Mouse (Mus musculus): ENCODE results near the gene Tmed4. TPM values are rescaled to one million over a fixed set of nuclear protein-coding genes. Genes with fewer than 3 reads are reported as not detected.

Tmed4 gene
- polyA plus RNA-seq, 1 experiment from 2014 or later: 135 TPM

DNA sequence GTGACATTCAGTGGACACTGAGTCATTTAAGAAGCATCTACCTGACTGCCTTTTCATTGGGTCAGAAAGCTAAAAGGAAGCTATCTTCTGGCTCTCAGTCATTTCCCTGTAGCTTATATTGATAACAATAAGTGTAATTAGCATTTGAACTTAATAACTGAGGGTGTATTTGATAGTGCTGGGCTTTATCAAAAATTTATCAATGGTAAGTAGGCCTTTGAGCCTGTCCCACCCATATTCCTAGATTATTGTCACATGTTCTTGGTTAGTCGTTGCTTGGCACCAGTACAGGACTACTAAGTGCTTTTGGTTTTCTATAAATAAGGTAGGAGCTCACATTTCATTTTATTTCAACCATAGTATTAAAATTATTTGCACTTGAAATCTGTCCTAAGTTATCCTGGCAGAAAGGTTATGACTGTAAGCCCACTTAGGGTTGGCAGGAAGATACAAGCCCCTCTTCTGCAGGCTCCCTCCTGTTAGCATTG is 31.3 kb upstream of the Tmed4 start:
- no peak for ATAC-seq (replicated peaks; ENCODE audit: low FRiP score)
- no peaks in the 10 kb centered on the region; the same call in 1 of the 2 replicates for H3K36me3 ChIP-seq (ENCODE audit: control insufficient read depth, insufficient read depth, low read length)
- 98% methylated on average over 1 of the region's 1 CpGs for WGBS
- no peaks in the 10 kb centered on the region for H3K27me3 ChIP-seq (ENCODE audit: control insufficient read depth, insufficient read depth, low read length)
- no peak overlapping the region for H3K4me3 ChIP-seq (ENCODE audit: low read depth, low read length)
- H3K9me3 ChIP-seq (ENCODE audit: control insufficient read depth, low read length): no peaks in the 10 kb centered on the region
- no peak for DNase-seq (ENCODE audit: low spot score)
- H3K9ac ChIP-seq (ENCODE audit: low read length): no peak overlapping the region
- no peak overlapping the region for H3K4me2 ChIP-seq (ENCODE audit: low read depth, low read length, severe bottlenecking)
- no peaks in the 10 kb centered on the region for H3K4me1 ChIP-seq (replicated peaks; ENCODE audit: control insufficient read depth, insufficient read depth, low read length)
- no peak overlapping the region for H3K27ac ChIP-seq (ENCODE audit: low read depth, low read length)

DNA sequence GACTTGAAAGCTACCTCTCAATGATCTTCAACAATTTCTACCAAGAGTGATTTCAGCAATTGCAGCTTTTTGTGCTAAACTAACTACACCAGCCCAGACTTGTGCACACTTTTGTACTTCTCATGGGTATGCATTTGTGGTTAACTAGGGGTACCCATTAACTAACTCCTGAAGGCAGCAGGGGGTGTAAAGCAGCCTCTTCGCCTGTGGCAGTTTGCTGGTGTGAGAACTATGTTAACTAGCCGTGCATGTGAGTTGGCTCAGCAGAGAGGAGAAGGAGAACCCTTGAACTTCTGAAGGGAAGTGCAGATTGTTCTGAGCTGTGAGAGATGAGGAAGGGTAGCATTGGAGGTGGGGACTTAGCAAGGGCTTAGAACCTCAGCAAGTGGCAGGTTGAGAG is 28.1 kb upstream of the Tmed4 start:
- DNase-seq (ENCODE audit: low spot score) (no peak), ATAC-seq (replicated peaks; ENCODE audit: low FRiP score) (no peak)
- H3K4me1 ChIP-seq (replicated peaks; ENCODE audit: control insufficient read depth, insufficient read depth, low read length): no peaks in the 10 kb centered on the region
- no peak overlapping the region for H3K4me2 ChIP-seq (ENCODE audit: low read depth, low read length, severe bottlenecking)
- H3K36me3 ChIP-seq (ENCODE audit: control insufficient read depth, insufficient read depth, low read length): peaks cover 2% of the 10 kb centered on the region; the same call in 1 of the 2 replicates
- no peak overlapping the region for H3K9ac ChIP-seq (ENCODE audit: low read length)
- no peak overlapping the region for H3K27ac ChIP-seq (ENCODE audit: low read depth, low read length)
- no peaks in the 10 kb centered on the region for H3K9me3 ChIP-seq (ENCODE audit: control insufficient read depth, low read length)
- H3K27me3 ChIP-seq (ENCODE audit: control insufficient read depth, insufficient read depth, low read length): no peaks in the 10 kb centered on the region
- WGBS: 81% methylated on average over 2 of the region's 2 CpGs
- H3K4me3 ChIP-seq (ENCODE audit: low read depth, low read length): no peak overlapping the region

DNA sequence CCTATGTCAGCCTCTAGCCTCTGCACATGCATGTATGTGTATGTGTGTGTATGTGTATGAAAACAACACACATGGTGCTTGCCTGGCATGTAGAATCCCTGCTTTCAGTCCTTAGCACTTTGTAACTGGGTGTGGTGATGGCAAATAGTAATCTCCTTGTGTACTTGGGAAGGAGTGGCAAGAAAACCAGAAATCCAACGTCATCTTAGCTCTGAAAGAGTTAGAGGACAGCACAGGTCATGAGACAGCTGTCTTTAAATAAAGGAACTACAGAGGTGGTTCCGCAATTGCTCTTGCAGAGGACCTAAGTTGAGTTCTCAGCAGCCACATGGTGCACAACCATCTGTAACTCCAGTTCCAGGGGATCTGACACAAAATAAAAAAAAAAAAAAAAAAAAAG is 24.8 kb upstream of the Tmed4 start:
- H3K9me3 ChIP-seq (ENCODE audit: control insufficient read depth, low read length): no peaks in the 10 kb centered on the region
- ATAC-seq (replicated peaks; ENCODE audit: low FRiP score) (no peak), DNase-seq (ENCODE audit: low spot score) (no peak)
- H3K4me1 ChIP-seq (replicated peaks; ENCODE audit: control insufficient read depth, insufficient read depth, low read length): no peaks in the 10 kb centered on the region
- no peak overlapping the region for H3K4me2 ChIP-seq (ENCODE audit: low read depth, low read length, severe bottlenecking)
- no peak overlapping the region for H3K4me3 ChIP-seq (ENCODE audit: low read depth, low read length)
- WGBS: 87% methylated on average over 2 of the region's 2 CpGs
- H3K27me3 ChIP-seq (ENCODE audit: control insufficient read depth, insufficient read depth, low read length): no peaks in the 10 kb centered on the region
- no peak overlapping the region for H3K27ac ChIP-seq (ENCODE audit: low read depth, low read length)
- peaks cover 2% of the 10 kb centered on the region; the same call in 1 of the 2 replicates for H3K36me3 ChIP-seq (ENCODE audit: control insufficient read depth, insufficient read depth, low read length)
- no peak overlapping the region for H3K9ac ChIP-seq (ENCODE audit: low read length)

DNA sequence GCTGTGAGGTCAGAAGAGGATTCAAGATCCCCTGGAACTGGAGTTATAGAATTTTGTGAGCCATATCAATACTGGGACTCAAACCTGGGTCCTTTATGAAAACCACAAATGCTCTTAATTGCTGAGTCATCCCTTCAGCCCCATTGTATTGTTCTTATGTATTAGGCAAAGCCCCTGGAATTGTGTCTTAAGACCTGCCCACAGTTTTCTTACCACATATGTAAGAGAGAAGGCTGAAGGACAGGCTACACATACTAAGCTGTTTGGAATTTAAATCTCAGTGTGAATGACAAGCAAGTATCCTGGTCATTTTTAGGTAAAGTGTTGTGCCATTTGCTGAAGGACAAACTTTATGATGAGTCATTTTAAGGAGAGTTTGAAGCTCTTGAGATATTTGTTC is 21.4 kb upstream of the Tmed4 start:
- H3K36me3 ChIP-seq (ENCODE audit: control insufficient read depth, insufficient read depth, low read length): peaks cover 2% of the 10 kb centered on the region; the same call in 1 of the 2 replicates
- H3K27ac ChIP-seq (ENCODE audit: low read depth, low read length): no peak overlapping the region
- H3K4me3 ChIP-seq (ENCODE audit: low read depth, low read length): no peak overlapping the region
- H3K4me2 ChIP-seq (ENCODE audit: low read depth, low read length, severe bottlenecking): no peak overlapping the region
- peaks cover 4% of the 10 kb centered on the region; the same call in 1 of the 2 replicates for H3K4me1 ChIP-seq (replicated peaks; ENCODE audit: control insufficient read depth, insufficient read depth, low read length)
- H3K9ac ChIP-seq (ENCODE audit: low read length): no peak overlapping the region
- no peaks in the 10 kb centered on the region for H3K27me3 ChIP-seq (ENCODE audit: control insufficient read depth, insufficient read depth, low read length)
- ATAC-seq (replicated peaks; ENCODE audit: low FRiP score): no peak
- no peak for DNase-seq (ENCODE audit: low spot score)
- H3K9me3 ChIP-seq (ENCODE audit: control insufficient read depth, low read length): no peaks in the 10 kb centered on the region

GRCm38 (mm10) chr11:6294632-6295031 is 20.0 kb upstream of the Tmed4 start:
- no peaks in the 10 kb centered on the region for H3K27me3 ChIP-seq (ENCODE audit: control insufficient read depth, insufficient read depth, low read length)
- no peak overlapping the region for H3K27ac ChIP-seq (ENCODE audit: low read depth, low read length)
- no peak overlapping the region for H3K4me2 ChIP-seq (ENCODE audit: low read depth, low read length, severe bottlenecking)
- no peak for DNase-seq (ENCODE audit: low spot score)
- peaks cover 2% of the 10 kb centered on the region; the same call in 1 of the 2 replicates for H3K36me3 ChIP-seq (ENCODE audit: control insufficient read depth, insufficient read depth, low read length)
- 93% methylated on average over 4 of the region's 4 CpGs for WGBS
- peaks cover 6% of the 10 kb centered on the region; the same call in 1 of the 2 replicates for H3K4me1 ChIP-seq (replicated peaks; ENCODE audit: control insufficient read depth, insufficient read depth, low read length)
- no peak overlapping the region for H3K4me3 ChIP-seq (ENCODE audit: low read depth, low read length)
- ATAC-seq (replicated peaks; ENCODE audit: low FRiP score): no peak
- no peak overlapping the region for H3K9ac ChIP-seq (ENCODE audit: low read length)
- H3K9me3 ChIP-seq (ENCODE audit: control insufficient read depth, low read length): no peaks in the 10 kb centered on the region

GRCm38 (mm10) chr11:6293601-6294000 is 18.9 kb upstream of the Tmed4 start:
- no peak overlapping the region for H3K27ac ChIP-seq (ENCODE audit: low read depth, low read length)
- no peaks in the 10 kb centered on the region for H3K27me3 ChIP-seq (ENCODE audit: control insufficient read depth, insufficient read depth, low read length)
- DNase-seq (ENCODE audit: low spot score): no peak
- H3K9me3 ChIP-seq (ENCODE audit: control insufficient read depth, low read length): no peaks in the 10 kb centered on the region
- no peak for ATAC-seq (replicated peaks; ENCODE audit: low FRiP score)
- peaks cover 1% of the 10 kb centered on the region; the same call in 1 of the 2 replicates for H3K36me3 ChIP-seq (ENCODE audit: control insufficient read depth, insufficient read depth, low read length)
- no peak overlapping the region for H3K4me3 ChIP-seq (ENCODE audit: low read depth, low read length)
- no peak overlapping the region for H3K9ac ChIP-seq (ENCODE audit: low read length)
- peaks cover 6% of the 10 kb centered on the region; the same call in 1 of the 2 replicates for H3K4me1 ChIP-seq (replicated peaks; ENCODE audit: control insufficient read depth, insufficient read depth, low read length)
- 92% methylated on average over 2 of the region's 2 CpGs for WGBS
- H3K4me2 ChIP-seq (ENCODE audit: low read depth, low read length, severe bottlenecking): no peak overlapping the region

DNA sequence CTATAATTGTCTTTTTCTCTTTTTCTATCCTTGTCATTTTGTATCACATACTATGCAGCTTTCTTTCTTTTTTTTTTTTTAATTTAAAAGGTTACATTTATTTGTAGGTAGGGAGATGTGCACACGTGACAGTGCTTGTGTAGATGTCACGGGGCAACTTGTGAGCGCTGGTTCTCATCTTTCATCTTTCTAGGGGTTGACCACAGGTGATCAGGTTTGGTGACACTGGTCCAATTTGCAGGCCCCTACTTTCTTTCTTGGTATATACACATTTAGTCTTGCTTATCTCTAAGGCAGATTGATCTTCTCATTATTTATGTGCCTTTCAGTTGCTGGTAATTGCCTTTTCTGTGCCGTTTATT is 18.3 kb upstream of the Tmed4 start:
- H3K9me3 ChIP-seq (ENCODE audit: control insufficient read depth, low read length): no peaks in the 10 kb centered on the region
- no peak for ATAC-seq (replicated peaks; ENCODE audit: low FRiP score)
- no peaks in the 10 kb centered on the region; the same call in 1 of the 2 replicates for H3K36me3 ChIP-seq (ENCODE audit: control insufficient read depth, insufficient read depth, low read length)
- no peak overlapping the region for H3K27ac ChIP-seq (ENCODE audit: low read depth, low read length)
- H3K9ac ChIP-seq (ENCODE audit: low read length): no peak overlapping the region
- peak overlapping the region; percentile 80 for H3K4me3 ChIP-seq (ENCODE audit: low read depth, low read length)
- H3K27me3 ChIP-seq (ENCODE audit: control insufficient read depth, insufficient read depth, low read length): no peaks in the 10 kb centered on the region
- H3K4me1 ChIP-seq (replicated peaks; ENCODE audit: control insufficient read depth, insufficient read depth, low read length): peaks cover 6% of the 10 kb centered on the region; the same call in 1 of the 2 replicates
- 95% methylated on average over 4 of the region's 4 CpGs for WGBS
- H3K4me2 ChIP-seq (ENCODE audit: low read depth, low read length, severe bottlenecking): no peak overlapping the region; the same call in 1 of the 2 replicates
- DNase-seq (ENCODE audit: low spot score): no peak

- H3K4me2 ChIP-seq (ENCODE audit: low read depth, low read length, severe bottlenecking): peak overlapping the region; percentile 93
- H3K4me1 ChIP-seq (replicated peaks; ENCODE audit: control insufficient read depth, insufficient read depth, low read length): peaks cover 6% of the 10 kb centered on the region; the same call in 1 of the 2 replicates
- peak overlapping the region; percentile 62 for H3K9ac ChIP-seq (ENCODE audit: low read length)
- peak; percentile 26 for ATAC-seq (replicated peaks; ENCODE audit: low FRiP score)
- peak; percentile 63 for DNase-seq (ENCODE audit: low spot score)
- WGBS: 20% methylated on average over 33 of the region's 33 CpGs
- no peaks in the 10 kb centered on the region; the same call in 1 of the 2 replicates for H3K36me3 ChIP-seq (ENCODE audit: control insufficient read depth, insufficient read depth, low read length)
- peak overlapping the region; percentile 57; the same call in 1 of the 2 replicates for H3K27ac ChIP-seq (ENCODE audit: low read depth, low read length)
- peak overlapping the region; percentile 80 for H3K4me3 ChIP-seq (ENCODE audit: low read depth, low read length)
- no peaks in the 10 kb centered on the region for H3K27me3 ChIP-seq (ENCODE audit: control insufficient read depth, insufficient read depth, low read length)
- no peaks in the 10 kb centered on the region for H3K9me3 ChIP-seq (ENCODE audit: control insufficient read depth, low read length)
Observed at GRCm38 (mm10) chr11:6292116-6292987, 17.7 kb upstream of the Tmed4 start.
